In the genomic region with DNA sequence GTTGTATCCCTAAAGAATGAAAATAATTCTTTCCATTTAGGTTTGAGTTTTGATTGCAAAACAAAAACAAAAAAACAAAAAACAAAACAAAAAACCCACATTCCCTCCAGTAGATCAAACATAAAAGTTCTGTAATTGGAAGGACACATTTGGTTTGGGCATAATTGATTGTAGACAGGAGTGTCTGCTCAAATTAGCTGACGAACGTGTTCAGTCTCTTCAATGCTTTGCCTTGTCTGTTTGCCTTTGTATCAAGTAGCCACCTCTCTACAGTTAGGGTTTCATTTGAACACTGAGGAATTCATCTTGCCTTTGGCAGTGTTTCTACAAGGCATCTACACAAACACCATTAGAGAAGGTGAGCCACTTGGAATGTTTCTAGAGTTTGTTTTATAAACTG, we compare ENCODE assay signal across 28 mouse cellular contexts.
"Had no signal": no experiment of that assay in that cellular context is flagged by ENCODE, and none has a peak within 500 bp of the region (broad histone marks: within the 10 kb centered on the region; RNA-seq: fewer than 3 reads in every experiment).

No protein-coding gene starts in this region.

- H3K9ac ChIP-seq: embryonic facial prominence, embryonic 12.5 days; embryonic facial prominence, embryonic 13.5 days; embryonic facial prominence, embryonic 15.5 days; forebrain, embryonic 12.5 days; forebrain, embryonic 13.5 days; forebrain, embryonic 15.5 days; forebrain, postnatal 0 days had no signal

- H3K36me3 ChIP-seq: embryonic facial prominence, embryonic 12.5 days; embryonic facial prominence, embryonic 13.5 days; embryonic facial prominence, embryonic 15.5 days; forebrain, embryonic 10.5 days; forebrain, embryonic 12.5 days; forebrain, embryonic 15.5 days; heart, embryonic 10.5 days had no signal

- H3K4me3 ChIP-seq: embryonic facial prominence, embryonic 12.5 days; embryonic facial prominence, embryonic 13.5 days; embryonic facial prominence, embryonic 15.5 days; erythroblast, embryonic 14.5 days; forebrain, embryonic 10.5 days; forebrain, embryonic 12.5 days; forebrain, embryonic 13.5 days; forebrain, embryonic 15.5 days; gastrocnemius, adult 2 months; heart, adult 2 months; heart, embryonic 10.5 days had no signal

- DNase-seq: cerebellum, adult 2 months; cerebellum, adult 8-10 months; cerebellum, adult 9-10 months; cerebellum, adult 9-11 months; cerebellum, postnatal 10 days; cerebellum, postnatal 14 days; cerebellum, postnatal 25 days; cerebellum, postnatal 36 days; embryo, embryonic 11 days; forebrain, postnatal 0 days; gastrocnemius, adult 2 months; gastrocnemius, postnatal 14 days; gastrocnemius, postnatal 25 days; gastrocnemius, postnatal 36 days; heart, adult 11 months; heart, adult 18-20 months; heart, adult 2 months had no signal

- H3K27me3 ChIP-seq: embryonic facial prominence, embryonic 12.5 days; embryonic facial prominence, embryonic 13.5 days; embryonic facial prominence, embryonic 15.5 days; forebrain, embryonic 12.5 days; forebrain, embryonic 13.5 days; forebrain, embryonic 15.5 days had no signal

- ATAC-seq: forebrain, embryonic 13.5 days; forebrain, embryonic 14.5 days; forebrain, embryonic 15.5 days; forebrain, embryonic 16.5 days; forebrain, postnatal 0 days had no signal

- H3K4me2 ChIP-seq: embryonic facial prominence, embryonic 12.5 days; embryonic facial prominence, embryonic 13.5 days; embryonic facial prominence, embryonic 15.5 days; forebrain, embryonic 12.5 days; forebrain, embryonic 13.5 days; forebrain, embryonic 15.5 days had no signal

- H3K4me1 ChIP-seq: embryonic facial prominence, embryonic 13.5 days; forebrain, embryonic 12.5 days; forebrain, embryonic 13.5 days; forebrain, embryonic 15.5 days had no signal

- H3K27ac ChIP-seq: embryonic facial prominence, embryonic 12.5 days; embryonic facial prominence, embryonic 13.5 days; embryonic facial prominence, embryonic 15.5 days; forebrain, embryonic 10.5 days; forebrain, embryonic 12.5 days; forebrain, embryonic 13.5 days; forebrain, embryonic 15.5 days; gastrocnemius, adult 2 months; heart, adult 2 months; heart, embryonic 10.5 days had no signal

- H3K9me3 ChIP-seq: embryonic facial prominence, embryonic 12.5 days; embryonic facial prominence, embryonic 13.5 days; embryonic facial prominence, embryonic 15.5 days; forebrain, embryonic 10.5 days; forebrain, embryonic 12.5 days; forebrain, embryonic 13.5 days; forebrain, embryonic 15.5 days; heart, embryonic 10.5 days had no signal
